Mouse (Mus musculus) lung, embryonic 15.5 days (tissue): ENCODE data around the gene Zc3hav1. TPM values are rescaled to one million over a fixed set of nuclear protein-coding genes. Genes with fewer than 3 reads are reported as not detected.

Experiments used
- ATAC-seq: fragments of 200-750 bp; cut with Nextera tagmentation; 2 replicates; pipeline ENCODE4 v1.8.0; 2017; ENCODE audit warnings: moderate number of reproducible peaks, borderline replicate concordance; ENCODE audit not compliant: low FRiP score, low TSS enrichment; ENCODE audit errors: extremely low read depth
- H3K27ac ChIP-seq: fragments of 300-500 bp; sonication (generic); 2 replicates; pipeline ENCODE4 v1.5.1; 2015; ENCODE audit warnings: moderate library complexity, mild to moderate bottlenecking, inconsistent platforms
- H3K27me3 ChIP-seq: fragments of 300-500 bp; sonication (generic); 2 replicates; pipeline ENCODE4 v1.6.1; 2015; ENCODE audit warnings: inconsistent platforms
- H3K36me3 ChIP-seq: fragments of 300-500 bp; sonication (generic); 2 replicates; pipeline ENCODE4 v1.6.1; 2015; ENCODE audit warnings: inconsistent platforms
- H3K4me1 ChIP-seq: fragments of 300-500 bp; sonication (generic); 2 replicates; pipeline ENCODE4 v1.6.1; 2015; ENCODE audit warnings: inconsistent platforms
- H3K4me2 ChIP-seq: fragments of 300-500 bp; sonication (generic); 2 replicates; pipeline ENCODE4 v1.6.1; 2015; ENCODE audit warnings: inconsistent platforms, mild to moderate bottlenecking, moderate library complexity
- H3K4me3 ChIP-seq: fragments of 300-500 bp; sonication (generic); 2 replicates; pipeline ENCODE4 v1.5.1; 2015; ENCODE audit warnings: mild to moderate bottlenecking, inconsistent platforms
- H3K9ac ChIP-seq: fragments of 300-500 bp; sonication (generic); 2 replicates; pipeline ENCODE4 v1.6.1; 2015; ENCODE audit warnings: inconsistent platforms
- H3K9me3 ChIP-seq: fragments of 300-500 bp; sonication (generic); 2 replicates; pipeline ENCODE4 v1.6.1; 2016; ENCODE audit warnings: inconsistent platforms
- WGBS: fragments of 180-500 bp; shearing (Covaris S2); methylation state at CpG from one replicate; pipeline ENCODE4 v1.1.7; 2015; 5-methylcytosine and 5-hydroxymethylcytosine counted together
- polyA plus RNA-seq: library from polyadenylated mRNA; unstranded; fragments of >200 nt; fragmentation: Nextera tagmentation; extraction: Ambion mirVana; gene quantifications from 2 replicates; pipeline ENCODE4 v1.2.1, GENCODE M21; 2015

Gene Zc3hav1
- polyA plus RNA-seq, 1 experiment from 2014 or later: 7.8 TPM

DNA sequence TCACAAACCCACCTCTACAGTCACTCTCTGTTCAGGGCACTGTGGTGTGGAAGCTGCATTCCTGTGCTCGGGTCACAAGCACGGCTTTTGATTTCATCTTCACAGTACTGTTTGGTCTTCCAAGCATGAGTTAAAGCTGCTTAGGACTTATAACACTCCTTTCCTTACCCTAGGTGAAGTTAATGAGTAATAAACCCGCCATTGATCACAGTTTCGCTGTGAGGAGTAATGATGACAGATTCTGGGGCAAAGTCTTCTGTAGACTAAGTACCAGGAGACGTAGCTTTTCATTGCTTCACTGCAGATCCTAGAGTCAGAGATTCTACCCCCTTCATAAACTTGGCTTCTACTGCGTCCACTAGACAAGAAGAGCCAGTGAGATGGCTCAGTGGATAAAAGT lies 19.1 kb downstream of the Zc3hav1 start:
- 72% methylated on average over 6 of the region's 6 CpGs for WGBS
- no peak for ATAC-seq
- H3K9ac ChIP-seq: no peak overlapping the region
- no peaks in the 10 kb centered on the region for H3K27me3 ChIP-seq
- no peak overlapping the region for H3K4me3 ChIP-seq
- no peak overlapping the region for H3K27ac ChIP-seq
- H3K4me1 ChIP-seq: no peaks in the 10 kb centered on the region
- no peaks in the 10 kb centered on the region for H3K36me3 ChIP-seq
- H3K4me2 ChIP-seq: no peak overlapping the region
- H3K9me3 ChIP-seq: no peaks in the 10 kb centered on the region

GRCm38 (mm10) chr6:38326596-38326995 lies 27.8 kb downstream of the Zc3hav1 start:
- ATAC-seq: no peak

DNA sequence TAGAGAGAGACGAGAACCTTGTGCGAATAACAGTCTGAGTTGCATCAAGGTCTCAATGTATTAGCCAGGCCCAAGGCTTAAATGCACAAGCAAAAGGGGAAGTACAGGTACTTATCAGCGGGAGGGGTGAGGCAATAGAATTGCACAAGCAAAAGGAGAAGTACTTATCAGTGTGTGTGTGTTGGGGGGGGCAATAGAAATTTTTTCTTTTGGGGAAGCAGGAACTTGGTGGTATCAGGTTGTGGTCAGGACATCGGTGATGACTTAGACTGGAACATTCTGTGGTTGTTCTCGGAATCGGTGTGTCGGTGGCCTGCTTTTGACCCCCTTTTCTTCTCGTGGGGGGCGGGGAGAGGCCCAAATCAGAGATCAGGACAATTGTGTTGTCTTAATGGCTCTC lies 33.8 kb downstream of the Zc3hav1 start:
- no peaks in the 10 kb centered on the region for H3K36me3 ChIP-seq
- ATAC-seq: no peak
- no peak overlapping the region for H3K27ac ChIP-seq
- 85% methylated on average over 9 of the region's 9 CpGs for WGBS
- H3K4me3 ChIP-seq: no peak overlapping the region
- no peaks in the 10 kb centered on the region for H3K9me3 ChIP-seq
- H3K27me3 ChIP-seq: no peaks in the 10 kb centered on the region
- H3K4me1 ChIP-seq: no peaks in the 10 kb centered on the region
- no peak overlapping the region for H3K9ac ChIP-seq
- no peak overlapping the region for H3K4me2 ChIP-seq

More at GRCm38 (mm10) chr6:38326596-38326995, 27.8 kb downstream of the Zc3hav1 start:
- 20% methylated on average over 4 of the region's 4 CpGs for WGBS
- no peaks in the 10 kb centered on the region for H3K9me3 ChIP-seq
- no peak overlapping the region for H3K4me3 ChIP-seq
- no peaks in the 10 kb centered on the region for H3K4me1 ChIP-seq
- no peak overlapping the region for H3K27ac ChIP-seq
- no peaks in the 10 kb centered on the region for H3K36me3 ChIP-seq
- no peak overlapping the region for H3K9ac ChIP-seq
- no peaks in the 10 kb centered on the region for H3K27me3 ChIP-seq
- H3K4me2 ChIP-seq: no peak overlapping the region

DNA sequence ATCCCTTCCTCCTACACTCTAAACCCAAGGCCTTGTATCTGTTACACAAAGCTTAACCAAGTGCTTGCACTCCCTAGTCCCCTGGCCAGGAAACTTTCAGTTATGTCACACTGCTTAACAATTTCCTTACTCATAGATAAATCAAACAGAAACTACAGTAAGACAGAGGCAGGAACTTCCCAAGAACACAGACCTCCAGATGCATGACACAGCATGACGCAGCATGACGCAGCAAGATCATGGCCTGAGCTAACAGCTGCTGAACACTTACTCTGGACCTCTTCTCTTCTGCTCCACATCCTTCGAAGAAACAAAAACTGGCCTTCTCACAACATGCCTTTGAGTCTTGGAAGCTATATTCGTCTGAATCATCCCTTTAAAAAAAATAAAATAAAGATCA lies 38.4 kb downstream of the Zc3hav1 start:
- 91% methylated on average over 4 of the region's 4 CpGs for WGBS
- Histone ChIP-seq H3K36me3 (no peaks in the 10 kb centered on the region), H3K4me3 (no peak overlapping the region), H3K27ac (no peak overlapping the region), H3K27me3 (no peaks in the 10 kb centered on the region), H3K4me2 (no peak overlapping the region), H3K4me1 (no peaks in the 10 kb centered on the region), H3K9me3 (no peaks in the 10 kb centered on the region), H3K9ac (no peak overlapping the region)
- ATAC-seq: no peak

GRCm38 (mm10) chr6:38309741-38310140 lies 44.7 kb downstream of the Zc3hav1 start:
- H3K36me3 ChIP-seq: no peaks in the 10 kb centered on the region
- no peaks in the 10 kb centered on the region for H3K9me3 ChIP-seq
- no peak overlapping the region for H3K4me2 ChIP-seq
- no peak for ATAC-seq
- H3K9ac ChIP-seq: no peak overlapping the region
- no peak overlapping the region for H3K27ac ChIP-seq
- H3K4me1 ChIP-seq: no peaks in the 10 kb centered on the region
- no peak overlapping the region for H3K4me3 ChIP-seq
- H3K27me3 ChIP-seq: no peaks in the 10 kb centered on the region

DNA sequence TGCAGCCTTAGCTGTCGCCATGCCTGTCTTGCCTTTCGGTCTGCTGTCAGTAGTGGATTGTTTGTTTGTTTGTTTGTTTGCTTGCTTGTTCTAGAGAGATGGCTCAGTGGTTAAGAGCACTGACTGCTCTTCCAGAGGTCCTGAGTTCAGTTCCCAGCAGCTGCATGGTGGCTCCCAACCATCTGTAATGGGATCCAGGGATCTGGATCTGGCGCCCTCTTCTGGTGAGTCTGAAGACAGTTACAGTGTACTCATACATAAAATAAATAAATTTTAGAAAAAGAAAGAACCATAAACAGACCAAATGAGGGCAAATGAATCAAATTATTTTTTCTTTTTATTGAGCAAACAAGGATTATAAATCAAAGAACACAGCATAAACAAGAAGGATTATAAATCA lies 49.4 kb downstream of the Zc3hav1 start:
- no peaks in the 10 kb centered on the region for H3K27me3 ChIP-seq
- H3K4me3 ChIP-seq: no peak overlapping the region
- H3K27ac ChIP-seq: no peak overlapping the region
- WGBS: 78% methylated on average over 3 of the region's 3 CpGs
- no peak overlapping the region for H3K9ac ChIP-seq
- H3K4me2 ChIP-seq: no peak overlapping the region
- H3K4me1 ChIP-seq: 0 out of 2 replicates have a peak, but pooled peaks cover under 1% of the 10 kb centered on the region
- ATAC-seq: no peak
- no peaks in the 10 kb centered on the region for H3K36me3 ChIP-seq
- no peaks in the 10 kb centered on the region for H3K9me3 ChIP-seq

GRCm38 (mm10) chr6:38298761-38299401 lies 55.5 kb downstream of the Zc3hav1 start, which contains the start of gene Zc3hav1l:
Gene Zc3hav1l (minus strand): TSS chr6:38299259.
- under 1% methylated on average over 62 of the region's 70 CpGs for WGBS
- Histone ChIP-seq H3K27me3 (no peaks in the 10 kb centered on the region), H3K27ac (peak within 1 kb of the TSS; percentile 95), H3K9me3 (no peaks in the 10 kb centered on the region), H3K9ac (peak within 1 kb of the TSS; percentile 78), H3K4me3 (peak within 1 kb of the TSS; percentile 66), H3K36me3 (peaks cover 32% of the 10 kb centered on the region), H3K4me2 (peak within 1 kb of the TSS; percentile 71), H3K4me1 (0 out of 2 replicates have a peak, but pooled peaks cover 8% of the 10 kb centered on the region)
- ATAC-seq: peak; percentile 98

- Histone ChIP-seq H3K27me3 (no peaks in the 10 kb centered on the region), H3K27ac (peak overlapping the region; percentile 95), H3K36me3 (peaks cover 34% of the 10 kb centered on the region), H3K4me3 (peak overlapping the region; percentile 66), H3K4me2 (peak overlapping the region; percentile 71), H3K9me3 (no peaks in the 10 kb centered on the region), H3K4me1 (0 out of 2 replicates have a peak, but pooled peaks cover 8% of the 10 kb centered on the region), H3K9ac (peak overlapping the region; percentile 78)
- WGBS: under 1% methylated on average over 10 of the region's 10 CpGs
- ATAC-seq: peak; percentile 15; the same call in 1 of the 2 replicates
These were observed 56.2 kb downstream of the Zc3hav1 start for GRCm38 (mm10) chr6:38298246-38298635.

DNA sequence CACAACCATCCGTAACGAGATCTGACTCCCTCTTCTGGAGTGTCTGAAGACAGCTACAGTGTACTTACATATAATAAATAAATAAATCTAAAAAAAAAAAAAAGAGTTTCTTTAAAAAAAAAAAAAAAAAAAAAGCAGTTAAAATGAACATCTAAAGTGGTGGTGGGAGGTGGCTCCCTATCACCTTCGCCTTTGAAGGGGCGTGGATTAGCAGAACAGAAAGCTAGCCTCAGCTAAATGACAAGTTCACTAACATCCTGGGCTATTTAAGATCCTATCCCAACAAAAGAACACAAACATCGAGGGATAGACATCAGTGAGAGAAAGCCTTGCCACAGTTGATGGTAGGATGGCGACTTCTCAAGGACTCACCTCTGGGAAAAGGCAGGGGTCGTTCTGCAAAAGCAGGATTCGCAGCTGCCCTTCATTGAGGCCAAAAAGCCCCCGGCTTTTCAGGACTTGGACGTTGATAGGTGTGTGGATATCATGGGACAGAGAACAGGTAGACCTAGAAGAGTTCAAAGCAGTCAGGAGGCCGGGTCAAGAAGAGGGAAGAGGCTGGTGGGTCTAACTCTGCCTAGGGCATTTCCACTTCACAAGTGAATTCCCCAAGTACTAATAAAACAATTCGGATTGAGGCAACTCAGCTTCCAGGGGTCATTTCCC lies 56.7 kb downstream of the Zc3hav1 start:
- Histone ChIP-seq H3K4me1 (0 out of 2 replicates have a peak, but pooled peaks cover 8% of the 10 kb centered on the region), H3K4me2 (peak overlapping the region; percentile 71), H3K27me3 (no peaks in the 10 kb centered on the region), H3K4me3 (peak overlapping the region; percentile 66), H3K36me3 (peaks cover 39% of the 10 kb centered on the region), H3K27ac (peak overlapping the region; percentile 95), H3K9ac (peak overlapping the region; percentile 78), H3K9me3 (no peaks in the 10 kb centered on the region)
- ATAC-seq: no peak
- 23% methylated on average over 12 of the region's 12 CpGs for WGBS

GRCm38 (mm10) chr6:38293708-38294107 lies 60.7 kb downstream of the Zc3hav1 start:
- Histone ChIP-seq H3K9me3 (no peaks in the 10 kb centered on the region), H3K36me3 (peaks cover 73% of the 10 kb centered on the region), H3K4me3 (no peak overlapping the region), H3K4me1 (no peaks in the 10 kb centered on the region), H3K9ac (no peak overlapping the region), H3K4me2 (no peak overlapping the region), H3K27me3 (no peaks in the 10 kb centered on the region), H3K27ac (no peak overlapping the region)
- 60% methylated on average over 3 of the region's 3 CpGs for WGBS
- ATAC-seq: no peak

GRCm38 (mm10) chr6:38292871-38293646 lies 61.3 kb downstream of the Zc3hav1 start:
- H3K4me1 ChIP-seq: no peaks in the 10 kb centered on the region
- no peak overlapping the region for H3K9ac ChIP-seq
- no peak overlapping the region for H3K4me3 ChIP-seq
- H3K27me3 ChIP-seq: no peaks in the 10 kb centered on the region
- no peak overlapping the region for H3K27ac ChIP-seq
- ATAC-seq: no peak
- H3K36me3 ChIP-seq: peaks cover 77% of the 10 kb centered on the region
- H3K4me2 ChIP-seq: no peak overlapping the region
- H3K9me3 ChIP-seq: no peaks in the 10 kb centered on the region
- WGBS: 62% methylated on average over 11 of the region's 11 CpGs

DNA sequence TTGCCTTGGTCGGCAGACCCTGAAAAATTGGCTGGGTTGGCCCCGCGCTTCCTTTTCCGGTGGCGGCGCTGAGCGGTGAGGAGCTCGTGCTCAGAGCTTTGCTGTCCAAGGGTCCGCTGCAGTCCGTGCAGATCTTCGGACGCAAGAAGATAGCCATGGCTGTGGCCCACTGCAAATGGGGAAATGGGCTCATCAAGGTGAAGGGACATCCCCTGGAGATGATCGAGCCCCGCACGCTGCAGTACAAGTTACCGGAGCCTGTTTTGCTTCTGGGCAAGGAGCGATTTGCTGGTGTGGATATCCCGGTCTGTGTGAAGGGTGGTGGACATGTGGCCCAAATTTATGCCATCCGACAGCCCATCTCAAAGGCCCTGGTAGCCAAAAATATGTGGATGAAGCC lies 70.0 kb downstream of the Zc3hav1 start:
- no peak for ATAC-seq
- 98% methylated on average over 19 of the region's 19 CpGs for WGBS

More for the DNA sequence above, 70.0 kb downstream of the Zc3hav1 start:
- H3K9ac ChIP-seq: no peak overlapping the region
- peaks cover 15% of the 10 kb centered on the region; the same call in 1 of the 2 replicates for H3K9me3 ChIP-seq
- H3K4me2 ChIP-seq: no peak overlapping the region
- H3K27ac ChIP-seq: no peak overlapping the region
- no peaks in the 10 kb centered on the region for H3K27me3 ChIP-seq
- H3K4me1 ChIP-seq: no peaks in the 10 kb centered on the region
- no peak overlapping the region for H3K4me3 ChIP-seq
- peaks cover 54% of the 10 kb centered on the region for H3K36me3 ChIP-seq
